In genomic region chr7:16308555-16309317, GRCm38 (mm10) we compare ENCODE assay signal across 7 mouse cellular contexts. TPM values are rescaled to one million over a fixed set of nuclear protein-coding genes. Genes with fewer than 3 reads are reported as not detected.
A peak's percentile ranks its signal among the peaks of the same experiment; 100 is the strongest.
DNase-seq lines count a peak whose midpoint lies in the region; ATAC-seq and TF ChIP-seq lines count a peak whose summit lies in the region.

No protein-coding gene starts in this region.

- WGBS in embryonic facial prominence, embryonic 12.5 days, result 42% methylated on average over 16 of the region's 16 CpGs
- WGBS in hindbrain, embryonic 15.5 days, result 38% methylated on average over 16 of the region's 16 CpGs
- WGBS in macrophage (ENCODE audit: missing documents), result 6% methylated on average over 16 of the region's 16 CpGs

- TF ChIP-seq CTCF in testis, adult 2 months (IDR thresholded peaks at IDR 0.05; ENCODE audit: control insufficient read depth, insufficient read depth, insufficient replicate concordance, low read depth, low read length), result no peak

- H3K9me3 ChIP-seq in embryonic facial prominence, embryonic 12.5 days, result no peaks in the 10 kb centered on the region
- H3K9me3 ChIP-seq in hindbrain, embryonic 15.5 days, result no peaks in the 10 kb centered on the region

- no peak for TF ChIP-seq POLR2A in testis, adult 2 months (IDR thresholded peaks at IDR 0.05; ENCODE audit: control insufficient read depth, low read depth, low read length)

- H3K36me3 ChIP-seq in testis, adult 2 months (ENCODE audit: control insufficient read depth, insufficient read depth, low read length), result no peaks in the 10 kb centered on the region
- no peaks in the 10 kb centered on the region for H3K36me3 ChIP-seq in embryonic facial prominence, embryonic 12.5 days
- H3K36me3 ChIP-seq in hindbrain, embryonic 15.5 days, result no peaks in the 10 kb centered on the region
- H3K36me3 ChIP-seq in macrophage (ENCODE audit: inconsistent target), result no peaks in the 10 kb centered on the region

- peak overlapping the region; percentile 78 for H3K9ac ChIP-seq in embryonic facial prominence, embryonic 12.5 days
- H3K9ac ChIP-seq in hindbrain, embryonic 15.5 days, result peak overlapping the region; percentile 55; the same call in 1 of the 2 replicates

- peaks cover 27% of the 10 kb centered on the region for H3K79me2 ChIP-seq in macrophage (ENCODE audit: inconsistent target)

- peak overlapping the region; percentile 31 for H3K4me3 ChIP-seq in testis, adult 2 months (ENCODE audit: control insufficient read depth, low read depth, low read length)
- H3K4me3 ChIP-seq in embryonic facial prominence, embryonic 12.5 days, result peak overlapping the region; percentile 71
- H3K4me3 ChIP-seq in hindbrain, embryonic 15.5 days, result peak overlapping the region; percentile 60
- peak overlapping the region; percentile 22 for H3K4me3 ChIP-seq in macrophage (ENCODE audit: inconsistent target)

- peaks cover 36% of the 10 kb centered on the region for H3K4me1 ChIP-seq in testis, adult 2 months (ENCODE audit: control insufficient read depth, insufficient read depth, low read length)
- peaks cover 44% of the 10 kb centered on the region for H3K4me1 ChIP-seq in embryonic facial prominence, embryonic 12.5 days
- H3K4me1 ChIP-seq in hindbrain, embryonic 15.5 days (replicated peaks), result peaks cover 49% of the 10 kb centered on the region

- H3K27ac ChIP-seq in testis, adult 2 months (ENCODE audit: control insufficient read depth, insufficient read depth, low read depth, low read length), result peak overlapping the region; percentile 63
- peak overlapping the region; percentile 57; the same call in 1 of the 2 replicates for H3K27ac ChIP-seq in embryonic facial prominence, embryonic 12.5 days
- H3K27ac ChIP-seq in hindbrain, embryonic 15.5 days (replicated peaks), result peak overlapping the region; percentile 71
- peak overlapping the region; percentile 97 for H3K27ac ChIP-seq in macrophage

- DNase-seq in testis, postnatal 14 days (ENCODE audit: low spot score), result no peak
- no peak for DNase-seq in natural killer cell, adult 2 months (ENCODE audit: low spot score in 2 of 2)
- DNase-seq in right cerebral cortex, postnatal 4 days, result no peak

- no peak; the same call in 1 of the 2 replicates for ATAC-seq in embryonic facial prominence, embryonic 12.5 days (ENCODE audit: insufficient number of reproducible peaks, insufficient read depth, low FRiP score, low TSS enrichment)
- ATAC-seq in hindbrain, embryonic 15.5 days (ENCODE audit: low FRiP score, low read depth), result no peak

- peak overlapping the region; percentile 98 for H3K4me2 ChIP-seq in embryonic facial prominence, embryonic 12.5 days (replicated peaks)
- H3K4me2 ChIP-seq in hindbrain, embryonic 15.5 days, result peak overlapping the region; percentile 99

- no peaks in the 10 kb centered on the region for H3K27me3 ChIP-seq in testis, adult 2 months (ENCODE audit: control insufficient read depth, insufficient read depth, low read length)
- H3K27me3 ChIP-seq in embryonic facial prominence, embryonic 12.5 days, result peaks cover 32% of the 10 kb centered on the region
- H3K27me3 ChIP-seq in hindbrain, embryonic 15.5 days, result no peaks in the 10 kb centered on the region

RNA-seq across cellular contexts. Expression of gene Bbc3, which starts 0.5 kb away (rescaled TPM):
- polyA plus RNA-seq in testis, adult 2 months (2012; rRNA removed), result 4.0 and 6.1 TPM in 2 replicates
- polyA plus RNA-seq in embryonic facial prominence, embryonic 12.5 days (2016; fragmentation: Nextera tagmentation; extraction: Ambion mirVana), result 7.4 and 8.5 TPM in 2 replicates
- 28.9 and 31.7 TPM in 2 replicates for polyA plus RNA-seq in hindbrain, embryonic 15.5 days (2015; fragmentation: Nextera tagmentation; extraction: Ambion mirVana)
- total RNA-seq in macrophage (2018; cell fraction: chromatin; rRNA removed), result 10 to 100 TPM in 18 of 26 experiments, 1 to 10 TPM in 8; 2.3 to 27.4 (median 15.9) TPM
- 10 to 100 TPM in 23 of 26 experiments, 1 to 10 TPM in 3; 6.6 to 26.3 (median 16.8) TPM for total RNA-seq in macrophage (2018; cell fraction: cytosol; rRNA removed)
- total RNA-seq in macrophage (2018; cell fraction: nucleus; rRNA removed), result 10 to 100 TPM; 11.1 to 31.5 (median 20.5) TPM
- 5.0 to 24.1 TPM (median 6.4 TPM) in 3 replicates for polyA plus RNA-seq in macrophage (2018)

RNA-seq across cellular contexts. Expression of gene Ccdc9, which starts 22.1 kb away (rescaled TPM):
- 46.0 and 47.1 TPM in 2 replicates for polyA plus RNA-seq in testis, adult 2 months (2012; rRNA removed)
- polyA plus RNA-seq in embryonic facial prominence, embryonic 12.5 days (2016; fragmentation: Nextera tagmentation; extraction: Ambion mirVana), result 45.7 and 49.2 TPM in 2 replicates
- polyA plus RNA-seq in hindbrain, embryonic 15.5 days (2015; fragmentation: Nextera tagmentation; extraction: Ambion mirVana), result 29.3 and 29.6 TPM in 2 replicates
- total RNA-seq in macrophage (2018; cell fraction: chromatin; rRNA removed), result 100 to 1,000 TPM; 304 to 896 (median 675) TPM
- total RNA-seq in macrophage (2018; cell fraction: cytosol; rRNA removed), result 10 to 100 TPM; 52.8 to 97.2 (median 73.4) TPM
- total RNA-seq in macrophage (2018; cell fraction: nucleus; rRNA removed), result 100 to 1,000 TPM; 161 to 339 (median 237) TPM
- polyA plus RNA-seq in macrophage (2018), result 99.0 to 183 TPM (median 120 TPM) in 3 replicates

RNA-seq across cellular contexts. Expression of gene Inafm1, which starts 35.3 kb away (rescaled TPM):
- 19.5 and 22.5 TPM in 2 replicates for polyA plus RNA-seq in testis, adult 2 months (2012; rRNA removed)
- 22.8 and 24.8 TPM in 2 replicates for polyA plus RNA-seq in embryonic facial prominence, embryonic 12.5 days (2016; fragmentation: Nextera tagmentation; extraction: Ambion mirVana)
- 52.2 and 58.4 TPM in 2 replicates for polyA plus RNA-seq in hindbrain, embryonic 15.5 days (2015; fragmentation: Nextera tagmentation; extraction: Ambion mirVana)
- total RNA-seq in macrophage (2018; cell fraction: chromatin; rRNA removed), result 10 to 100 TPM; 11.6 to 72.8 (median 39.4) TPM
- 10 to 100 TPM in 4 of 26 experiments, 1 to 10 TPM in 22; 5.9 to 11.6 (median 8.4) TPM for total RNA-seq in macrophage (2018; cell fraction: cytosol; rRNA removed)
- 10 to 100 TPM; 10.3 to 35.9 (median 25.5) TPM for total RNA-seq in macrophage (2018; cell fraction: nucleus; rRNA removed)
- polyA plus RNA-seq in macrophage (2018), result 1.9 to 10.1 TPM (median 7.4 TPM) in 3 replicates

RNA-seq across cellular contexts. Expression of gene C5ar1, which starts 49.4 kb away (rescaled TPM):
- 0.53 and 0.65 TPM in 2 replicates for polyA plus RNA-seq in testis, adult 2 months (2012; rRNA removed)
- polyA plus RNA-seq in embryonic facial prominence, embryonic 12.5 days (2016; fragmentation: Nextera tagmentation; extraction: Ambion mirVana), result 0.87 and 1.1 TPM in 2 replicates
- polyA plus RNA-seq in hindbrain, embryonic 15.5 days (2015; fragmentation: Nextera tagmentation; extraction: Ambion mirVana), result 2.2 and 2.7 TPM in 2 replicates
- 100 to 1,000 TPM in 11 of 26 experiments, 10 to 100 TPM in 15; 18.9 to 297 (median 75.1) TPM for total RNA-seq in macrophage (2018; cell fraction: chromatin; rRNA removed)
- total RNA-seq in macrophage (2018; cell fraction: cytosol; rRNA removed), result 100 to 1,000 TPM; 105 to 683 (median 289) TPM
- total RNA-seq in macrophage (2018; cell fraction: nucleus; rRNA removed), result 100 to 1,000 TPM; 102 to 954 (median 358) TPM
- 254 to 928 TPM (median 285 TPM) in 3 replicates for polyA plus RNA-seq in macrophage (2018)
